Mouse (Mus musculus) hindbrain, embryonic 16.5 days (tissue): ENCODE measurements around the gene Ltbr. TPM values are rescaled to one million over a fixed set of nuclear protein-coding genes. Genes with fewer than 3 reads are reported as not detected.

Source experiments
- ATAC-seq: fragments of 200-750 bp; cut with Nextera tagmentation; 2 replicates; pipeline ENCODE4 v1.8.0; 2017; ENCODE audit warnings: moderate TSS enrichment, moderate library complexity
- H3K27ac ChIP-seq: fragments of 300-500 bp; sonication (generic); 2 replicates; pipeline ENCODE4 v1.5.1; 2014; ENCODE audit warnings: low read depth, mild to moderate bottlenecking, control low read depth, low read length, moderate library complexity
- H3K27me3 ChIP-seq: fragments of 300-500 bp; sonication (generic); replicated peaks from 2 replicates; pipeline ENCODE4 v1.6.1; 2014; ENCODE audit warnings: low read length; ENCODE audit not compliant: control insufficient read depth, insufficient read depth
- H3K36me3 ChIP-seq: fragments of 300-500 bp; sonication (generic); 2 replicates; pipeline ENCODE4 v1.6.1; 2014; ENCODE audit warnings: mild to moderate bottlenecking, low read length, moderate library complexity, mixed read lengths; ENCODE audit not compliant: control insufficient read depth, insufficient read depth
- H3K4me1 ChIP-seq: fragments of 300-500 bp; sonication (generic); 2 replicates; pipeline ENCODE4 v1.6.1; 2014; ENCODE audit warnings: low read depth, low read length; ENCODE audit not compliant: control insufficient read depth, insufficient read depth
- H3K4me2 ChIP-seq: fragments of 300-500 bp; sonication (generic); 2 replicates; pipeline ENCODE4 v1.6.1; 2014; ENCODE audit warnings: mild to moderate bottlenecking, low read length, control low read depth, moderate library complexity
- H3K4me3 ChIP-seq: fragments of 300-500 bp; sonication (generic); 2 replicates; pipeline ENCODE4 v1.5.1; 2014; ENCODE audit warnings: mild to moderate bottlenecking, low read length, control low read depth, moderate library complexity
- H3K9ac ChIP-seq: fragments of 300-500 bp; sonication (generic); 2 replicates; pipeline ENCODE4 v1.6.1; 2014; ENCODE audit warnings: low read depth, mild to moderate bottlenecking, control low read depth, low read length, moderate library complexity
- H3K9me3 ChIP-seq: fragments of 300-500 bp; sonication (generic); 2 replicates; pipeline ENCODE4 v1.6.1; 2014; ENCODE audit warnings: mild to moderate bottlenecking, low read length, moderate library complexity; ENCODE audit not compliant: control insufficient read depth
- WGBS: fragments of 180-500 bp; shearing (Covaris S2); extraction: QIAGEN DNeasy Blood & Tissue Kit; methylation state at CpG from one replicate; pipeline ENCODE4 v1.1.7; 2014; 5-methylcytosine and 5-hydroxymethylcytosine counted together
- polyA plus RNA-seq: library from polyadenylated mRNA; unstranded; fragments of >200 nt; fragmentation: Nextera tagmentation; extraction: Ambion mirVana; gene quantifications from 2 replicates; pipeline ENCODE4 v1.2.1, GENCODE M21; 2015

The Ltbr gene
- polyA plus RNA-seq, 1 experiment from 2014 or later, result 16.4 TPM

GRCm38 (mm10) chr6:125338791-125339660 lies 25.3 kb upstream of the Ltbr start:
- no peaks in the 10 kb centered on the region for H3K9me3 ChIP-seq
- no peak overlapping the region for H3K4me2 ChIP-seq
- H3K27ac ChIP-seq, result no peak overlapping the region
- no peaks in the 10 kb centered on the region for H3K27me3 ChIP-seq
- H3K4me3 ChIP-seq, result no peak overlapping the region
- H3K36me3 ChIP-seq, result no peaks in the 10 kb centered on the region
- no peaks in the 10 kb centered on the region for H3K4me1 ChIP-seq
- WGBS, result 77% methylated on average over 9 of the region's 9 CpGs
- H3K9ac ChIP-seq, result no peak overlapping the region
- ATAC-seq, result no peak

GRCm38 (mm10) chr6:125334356-125334755 lies 20.7 kb upstream of the Ltbr start:
- no peak overlapping the region for H3K4me3 ChIP-seq
- 66% methylated on average over 2 of the region's 2 CpGs for WGBS
- H3K9ac ChIP-seq, result no peak overlapping the region
- H3K36me3 ChIP-seq, result no peaks in the 10 kb centered on the region
- no peak overlapping the region for H3K4me2 ChIP-seq
- ATAC-seq, result no peak
- H3K4me1 ChIP-seq, result no peaks in the 10 kb centered on the region
- H3K9me3 ChIP-seq, result no peaks in the 10 kb centered on the region
- H3K27me3 ChIP-seq, result no peaks in the 10 kb centered on the region
- H3K27ac ChIP-seq, result no peak overlapping the region

GRCm38 (mm10) chr6:125333112-125333899 lies 19.6 kb upstream of the Ltbr start:
- WGBS, result 81% methylated on average over 14 of the region's 14 CpGs
- H3K4me3 ChIP-seq, result no peak overlapping the region
- no peak for ATAC-seq
- no peaks in the 10 kb centered on the region for H3K27me3 ChIP-seq
- H3K9me3 ChIP-seq, result no peaks in the 10 kb centered on the region
- H3K4me2 ChIP-seq, result no peak overlapping the region
- H3K4me1 ChIP-seq, result no peaks in the 10 kb centered on the region
- no peak overlapping the region for H3K27ac ChIP-seq
- H3K36me3 ChIP-seq, result no peaks in the 10 kb centered on the region
- H3K9ac ChIP-seq, result no peak overlapping the region

- H3K9ac ChIP-seq, result peak overlapping the region; percentile 68
- peak overlapping the region; percentile 51 for H3K4me3 ChIP-seq
- peak; percentile 91 for ATAC-seq
- no peaks in the 10 kb centered on the region for H3K36me3 ChIP-seq
- H3K4me2 ChIP-seq, result peak overlapping the region; percentile 88
- H3K27me3 ChIP-seq, result no peaks in the 10 kb centered on the region
- H3K9me3 ChIP-seq, result no peaks in the 10 kb centered on the region
- 2% methylated on average over 39 of the region's 39 CpGs for WGBS
- no peak overlapping the region for H3K27ac ChIP-seq
- H3K4me1 ChIP-seq, result no peaks in the 10 kb centered on the region
Measured at GRCm38 (mm10) chr6:125330626-125331326, 17.1 kb upstream of the Ltbr start.

GRCm38 (mm10) chr6:125328243-125328642 lies 14.6 kb upstream of the Ltbr start:
- WGBS, result 90% methylated on average over 5 of the region's 5 CpGs
- ATAC-seq, result no peak
- no peak overlapping the region for H3K4me2 ChIP-seq
- no peaks in the 10 kb centered on the region for H3K9me3 ChIP-seq
- no peak overlapping the region for H3K27ac ChIP-seq
- no peaks in the 10 kb centered on the region for H3K4me1 ChIP-seq
- no peak overlapping the region for H3K4me3 ChIP-seq
- no peaks in the 10 kb centered on the region for H3K27me3 ChIP-seq
- no peak overlapping the region for H3K9ac ChIP-seq
- no peaks in the 10 kb centered on the region for H3K36me3 ChIP-seq

GRCm38 (mm10) chr6:125325337-125325736 lies 11.7 kb upstream of the Ltbr start:
- WGBS, result 69% methylated on average over 6 of the region's 6 CpGs
- no peak overlapping the region for H3K27ac ChIP-seq
- H3K27me3 ChIP-seq, result peaks cover 11% of the 10 kb centered on the region
- no peaks in the 10 kb centered on the region for H3K36me3 ChIP-seq
- H3K9ac ChIP-seq, result no peak overlapping the region
- H3K4me1 ChIP-seq, result no peaks in the 10 kb centered on the region
- no peaks in the 10 kb centered on the region for H3K9me3 ChIP-seq
- no peak overlapping the region for H3K4me2 ChIP-seq
- ATAC-seq, result no peak
- no peak overlapping the region for H3K4me3 ChIP-seq

- no peak overlapping the region for H3K4me2 ChIP-seq
- no peak for ATAC-seq
- 76% methylated on average over 6 of the region's 6 CpGs for WGBS
- H3K27me3 ChIP-seq, result peaks cover 13% of the 10 kb centered on the region
- H3K27ac ChIP-seq, result no peak overlapping the region
- H3K36me3 ChIP-seq, result no peaks in the 10 kb centered on the region
- no peak overlapping the region for H3K9ac ChIP-seq
- H3K9me3 ChIP-seq, result no peaks in the 10 kb centered on the region
- H3K4me1 ChIP-seq, result no peaks in the 10 kb centered on the region
- no peak overlapping the region for H3K4me3 ChIP-seq
Measured at GRCm38 (mm10) chr6:125323547-125323946, 9.9 kb upstream of the Ltbr start.

- WGBS, result 52% methylated on average over 13 of the region's 13 CpGs
Measured at GRCm38 (mm10) chr6:125322794-125323193, 9.1 kb upstream of the Ltbr start.

More at GRCm38 (mm10) chr6:125322794-125323193, 9.1 kb upstream of the Ltbr start:
- Histone ChIP-seq H3K4me1 (no peaks in the 10 kb centered on the region), H3K36me3 (no peaks in the 10 kb centered on the region), H3K4me3 (no peak overlapping the region), H3K27ac (no peak overlapping the region), H3K27me3 (peaks cover 13% of the 10 kb centered on the region), H3K9me3 (no peaks in the 10 kb centered on the region), H3K4me2 (no peak overlapping the region), H3K9ac (no peak overlapping the region)
- ATAC-seq, result no peak
